Mouse (Mus musculus) embryonic facial prominence, embryonic 13.5 days (tissue): ENCODE data around the gene Pptc7. TPM values are rescaled to one million over a fixed set of nuclear protein-coding genes. Genes with fewer than 3 reads are reported as not detected.

Source experiments
- ATAC-seq: fragments of 200-750 bp; cut with Nextera tagmentation; 2 replicates; pipeline ENCODE4 v1.8.0; 2017; ENCODE audit warnings: low read depth; ENCODE audit not compliant: insufficient number of reproducible peaks, insufficient read depth, low FRiP score, low TSS enrichment
- H3K27ac ChIP-seq: fragments of 300-500 bp; sonication (generic); 2 replicates; pipeline ENCODE4 v1.5.1; 2015; ENCODE audit warnings: moderate library complexity, mild to moderate bottlenecking, inconsistent platforms
- H3K27me3 ChIP-seq: fragments of 300-500 bp; sonication (generic); 2 replicates; pipeline ENCODE4 v1.6.1; 2015; ENCODE audit warnings: mild to moderate bottlenecking, inconsistent platforms
- H3K36me3 ChIP-seq: fragments of 300-500 bp; sonication (generic); 2 replicates; pipeline ENCODE4 v1.6.1; 2015; ENCODE audit warnings: mild to moderate bottlenecking, inconsistent platforms
- H3K4me1 ChIP-seq: fragments of 300-500 bp; sonication (generic); 2 replicates; pipeline ENCODE4 v1.6.1; 2015; ENCODE audit warnings: inconsistent platforms
- H3K4me2 ChIP-seq: fragments of 300-500 bp; sonication (generic); 2 replicates; pipeline ENCODE4 v1.6.1; 2015; ENCODE audit warnings: moderate library complexity, mild to moderate bottlenecking, inconsistent platforms
- H3K4me3 ChIP-seq: fragments of 300-500 bp; sonication (generic); 2 replicates; pipeline ENCODE4 v1.5.1; 2015; ENCODE audit warnings: mild to moderate bottlenecking, inconsistent platforms
- H3K9ac ChIP-seq: fragments of 300-500 bp; sonication (generic); 2 replicates; pipeline ENCODE4 v1.6.1; 2015; ENCODE audit warnings: mild to moderate bottlenecking, inconsistent platforms
- H3K9me3 ChIP-seq: fragments of 300-500 bp; sonication (generic); 2 replicates; pipeline ENCODE4 v1.6.1; 2016; ENCODE audit warnings: inconsistent platforms
- WGBS: fragments of 180-500 bp; shearing (Covaris S2); methylation state at CpG from one replicate; pipeline ENCODE4 v1.1.7; 2015; ENCODE audit warnings: mixed read lengths; 5-methylcytosine and 5-hydroxymethylcytosine counted together
- polyA plus RNA-seq: library from polyadenylated mRNA; unstranded; fragments of >200 nt; fragmentation: Nextera tagmentation; extraction: Ambion mirVana; gene quantifications from 2 replicates; pipeline ENCODE4 v1.2.1, GENCODE M21; 2015

The Pptc7 gene
- polyA plus RNA-seq, 1 experiment from 2014 or later = 9.2 TPM

GRCm38 (mm10) chr5:122268858-122269604 lies 15.1 kb upstream of the Pptc7 start:
- Histone ChIP-seq H3K4me3 (no peak overlapping the region), H3K9ac (no peak overlapping the region), H3K9me3 (no peaks in the 10 kb centered on the region), H3K4me2 (no peak overlapping the region), H3K36me3 (no peaks in the 10 kb centered on the region), H3K4me1 (no peaks in the 10 kb centered on the region), H3K27ac (no peak overlapping the region), H3K27me3 (no peaks in the 10 kb centered on the region)
- 69% methylated on average over 12 of the region's 12 CpGs for WGBS
- ATAC-seq = no peak

GRCm38 (mm10) chr5:122272821-122273220 lies 11.3 kb upstream of the Pptc7 start:
- H3K27me3 ChIP-seq = no peaks in the 10 kb centered on the region
- no peaks in the 10 kb centered on the region for H3K36me3 ChIP-seq
- no peak overlapping the region for H3K27ac ChIP-seq
- H3K4me3 ChIP-seq = no peak overlapping the region
- H3K4me1 ChIP-seq = peaks cover 6% of the 10 kb centered on the region; the same call in 1 of the 2 replicates
- no peak overlapping the region for H3K9ac ChIP-seq
- no peak overlapping the region for H3K4me2 ChIP-seq
- ATAC-seq = no peak
- no peaks in the 10 kb centered on the region for H3K9me3 ChIP-seq
- WGBS = 76% methylated on average over 5 of the region's 5 CpGs

GRCm38 (mm10) chr5:122274785-122275184 lies 9.4 kb upstream of the Pptc7 start:
- Histone ChIP-seq H3K9me3 (no peaks in the 10 kb centered on the region), H3K36me3 (no peaks in the 10 kb centered on the region), H3K4me2 (no peak overlapping the region), H3K9ac (no peak overlapping the region), H3K4me3 (no peak overlapping the region), H3K4me1 (peaks cover 6% of the 10 kb centered on the region; the same call in 1 of the 2 replicates), H3K27ac (no peak overlapping the region), H3K27me3 (no peaks in the 10 kb centered on the region)
- 19% methylated on average over 5 of the region's 5 CpGs for WGBS
- no peak for ATAC-seq

- H3K27me3 ChIP-seq = no peaks in the 10 kb centered on the region
- no peak overlapping the region for H3K27ac ChIP-seq
- H3K9me3 ChIP-seq = no peaks in the 10 kb centered on the region
- no peak for ATAC-seq
- no peak overlapping the region for H3K4me3 ChIP-seq
- no peak overlapping the region for H3K9ac ChIP-seq
- H3K4me1 ChIP-seq = peaks cover 20% of the 10 kb centered on the region
- 87% methylated on average over 7 of the region's 7 CpGs for WGBS
- no peaks in the 10 kb centered on the region for H3K36me3 ChIP-seq
- no peak overlapping the region for H3K4me2 ChIP-seq
These were observed 5.2 kb upstream of the Pptc7 start for GRCm38 (mm10) chr5:122278946-122279345.

- ATAC-seq = no peak
- Histone ChIP-seq H3K27ac (no peak overlapping the region), H3K4me3 (no peak overlapping the region), H3K9me3 (no peaks in the 10 kb centered on the region), H3K4me2 (no peak overlapping the region), H3K36me3 (no peaks in the 10 kb centered on the region), H3K9ac (no peak overlapping the region), H3K4me1 (peaks cover 15% of the 10 kb centered on the region), H3K27me3 (no peaks in the 10 kb centered on the region)
- WGBS = 77% methylated on average over 12 of the region's 12 CpGs
These were observed 4.3 kb upstream of the Pptc7 start for GRCm38 (mm10) chr5:122279799-122280421.

- Histone ChIP-seq H3K4me2 (peak overlapping the region; percentile 47), H3K36me3 (no peaks in the 10 kb centered on the region), H3K4me1 (peaks cover 18% of the 10 kb centered on the region), H3K27me3 (no peaks in the 10 kb centered on the region), H3K4me3 (peak overlapping the region; percentile 10; the same call in 1 of the 2 replicates), H3K27ac (no peak overlapping the region), H3K9me3 (no peaks in the 10 kb centered on the region), H3K9ac (no peak overlapping the region)
- no peak for ATAC-seq
- WGBS = 31% methylated on average over 6 of the region's 6 CpGs
These were observed 3.7 kb upstream of the Pptc7 start for GRCm38 (mm10) chr5:122280422-122280826.

- H3K4me1 ChIP-seq = peaks cover 23% of the 10 kb centered on the region
- ATAC-seq = no peak
- peak overlapping the region; percentile 47 for H3K4me2 ChIP-seq
- peak overlapping the region; percentile 10; the same call in 1 of the 2 replicates for H3K4me3 ChIP-seq
- H3K27ac ChIP-seq = no peak overlapping the region
- no peaks in the 10 kb centered on the region for H3K9me3 ChIP-seq
- H3K27me3 ChIP-seq = no peaks in the 10 kb centered on the region
- H3K9ac ChIP-seq = 0 out of 2 replicates have a peak overlapping the region, but pooled peaks have one; percentile 32
- H3K36me3 ChIP-seq = no peaks in the 10 kb centered on the region
- 20% methylated on average over 19 of the region's 19 CpGs for WGBS
These were observed 3.2 kb upstream of the Pptc7 start for GRCm38 (mm10) chr5:122280827-122281462.

GRCm38 (mm10) chr5:122283828-122284182 lies 360 bp upstream of the Pptc7 start:
- WGBS = 16% methylated on average over 2 of the region's 2 CpGs
- no peaks in the 10 kb centered on the region for H3K27me3 ChIP-seq
- H3K9me3 ChIP-seq = no peaks in the 10 kb centered on the region
- H3K27ac ChIP-seq = no peak overlapping the region
- H3K4me1 ChIP-seq = peaks cover 31% of the 10 kb centered on the region
- no peak for ATAC-seq
- peaks cover 14% of the 10 kb centered on the region; the same call in 1 of the 2 replicates for H3K36me3 ChIP-seq
- peak overlapping the region; percentile 98 for H3K4me2 ChIP-seq
- H3K9ac ChIP-seq = no peak overlapping the region
- peak overlapping the region; percentile 96 for H3K4me3 ChIP-seq

- H3K9ac ChIP-seq = peak overlapping the region; percentile 93
- peaks cover 28% of the 10 kb centered on the region for H3K4me1 ChIP-seq
- peak overlapping the region; percentile 98 for H3K4me2 ChIP-seq
- peak overlapping the region; percentile 72; the same call in 1 of the 2 replicates for H3K27ac ChIP-seq
- H3K4me3 ChIP-seq = peak overlapping the region; percentile 96
- WGBS = under 1% methylated on average over 34 of the region's 34 CpGs
- peaks cover 19% of the 10 kb centered on the region for H3K36me3 ChIP-seq
- no peaks in the 10 kb centered on the region for H3K27me3 ChIP-seq
- no peaks in the 10 kb centered on the region for H3K9me3 ChIP-seq
- ATAC-seq = no peak
These were observed 1.0 kb downstream of the Pptc7 start for GRCm38 (mm10) chr5:122285029-122285766.

- Histone ChIP-seq H3K27me3 (no peaks in the 10 kb centered on the region), H3K36me3 (peaks cover 19% of the 10 kb centered on the region), H3K4me1 (peaks cover 22% of the 10 kb centered on the region), H3K4me3 (peak overlapping the region; percentile 96), H3K4me2 (peak overlapping the region; percentile 98), H3K27ac (no peak overlapping the region), H3K9me3 (no peaks in the 10 kb centered on the region), H3K9ac (peak overlapping the region; percentile 93; the same call in 1 of the 2 replicates)
- 58% methylated on average over 7 of the region's 7 CpGs for WGBS
- ATAC-seq = no peak
These were observed 1.6 kb downstream of the Pptc7 start for GRCm38 (mm10) chr5:122285767-122286150.

- no peak overlapping the region for H3K9ac ChIP-seq
- H3K4me2 ChIP-seq = peak overlapping the region; percentile 98; the same call in 1 of the 2 replicates
- no peaks in the 10 kb centered on the region for H3K9me3 ChIP-seq
- H3K36me3 ChIP-seq = peaks cover 19% of the 10 kb centered on the region
- H3K27ac ChIP-seq = no peak overlapping the region
- H3K4me3 ChIP-seq = peak overlapping the region; percentile 96; the same call in 1 of the 2 replicates
- WGBS = 89% methylated on average over 10 of the region's 10 CpGs
- peaks cover 18% of the 10 kb centered on the region for H3K4me1 ChIP-seq
- ATAC-seq = no peak
- no peaks in the 10 kb centered on the region for H3K27me3 ChIP-seq
These were observed 2.0 kb downstream of the Pptc7 start for GRCm38 (mm10) chr5:122286191-122286590.
